Mouse (Mus musculus) right cerebral cortex, postnatal 36 days (tissue): ENCODE data around the gene Tprgl.
A peak's percentile ranks its signal among the peaks of the same experiment; 100 is the strongest.

Experiments used
- DNase-seq, 2 experiments: peaks; one replicate each; pipeline ENCODE4 v3.0.0; 2022; ENCODE audit warnings: low spot score in 2 of 2, mixed read lengths in 1 of 2

Gene Tprgl

DNA sequence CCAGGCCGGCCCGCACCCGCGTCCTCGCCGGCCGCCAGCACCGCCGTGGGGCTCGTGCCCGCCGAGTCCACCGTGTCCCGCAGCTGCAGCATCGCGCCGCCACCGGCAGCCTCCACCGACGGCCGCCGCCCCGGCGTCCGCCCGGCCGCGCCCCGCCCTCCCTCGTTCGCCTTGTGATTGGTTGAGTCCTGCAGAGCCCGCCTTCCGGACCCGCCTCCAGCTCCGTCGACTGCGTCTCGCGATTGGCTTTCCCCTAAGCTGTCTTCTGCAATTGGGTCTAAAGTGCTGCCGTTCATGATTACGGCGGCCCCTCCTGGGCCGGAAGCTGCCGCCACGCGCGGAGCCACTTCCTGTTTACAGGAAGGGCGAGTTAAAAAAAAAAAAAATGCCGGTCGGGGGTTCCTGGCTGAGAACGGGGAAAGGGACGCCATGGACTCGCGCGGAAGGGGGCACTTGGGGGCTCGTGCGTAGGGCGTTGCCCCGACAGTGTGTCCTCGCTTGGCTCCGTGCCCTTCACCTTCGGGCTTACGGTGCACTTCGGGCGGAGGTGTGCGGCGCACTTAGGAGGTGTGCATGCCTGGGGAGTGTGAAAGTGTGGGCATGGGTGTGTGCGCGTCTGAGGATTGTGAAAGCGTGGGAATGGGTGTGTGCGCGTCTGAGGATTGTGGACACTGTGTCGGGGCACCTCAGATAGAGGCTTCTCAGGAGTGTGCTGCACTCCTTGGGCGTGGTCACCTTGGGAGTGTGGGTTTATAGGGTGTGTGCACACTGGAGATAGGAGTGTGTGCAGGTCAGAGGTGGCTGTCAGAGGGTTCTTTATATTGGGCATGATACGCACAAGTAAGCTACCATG, at the start of gene Tprgl:
Gene Tprgl, minus strand, starts transcription at position 129 of the 853 bp plus-strand sequence.
- peak; percentile 96 for DNase-seq

GRCm38 (mm10) chr4:154209825-154210224, 49.4 kb upstream of the Tprgl start:
- DNase-seq = no peak

GRCm38 (mm10) chr4:154209054-154209453, 48.6 kb upstream of the Tprgl start:
- DNase-seq = no peak

DNA sequence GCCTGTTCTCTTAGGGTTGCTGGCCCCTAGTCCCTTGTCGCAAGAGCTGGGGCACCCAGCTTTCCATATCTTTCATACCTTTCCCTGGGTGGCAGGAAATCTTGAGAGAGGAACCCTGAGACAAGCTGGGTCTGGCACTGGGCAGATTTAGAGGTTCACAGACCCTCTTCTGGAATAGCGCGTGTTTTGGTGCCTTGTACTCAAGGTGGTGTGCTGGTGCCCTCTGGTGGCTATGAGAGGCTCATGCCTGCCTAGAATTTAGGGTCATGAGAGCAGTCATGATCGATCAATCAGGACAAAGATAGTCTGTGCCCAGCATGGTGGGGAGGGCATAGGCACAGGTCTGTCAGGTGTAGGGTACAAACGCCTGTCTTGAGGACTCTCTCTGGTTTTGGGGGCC, 46.8 kb upstream of the Tprgl start:
- DNase-seq = peak in 1 of 2 experiments; percentile 36

DNA sequence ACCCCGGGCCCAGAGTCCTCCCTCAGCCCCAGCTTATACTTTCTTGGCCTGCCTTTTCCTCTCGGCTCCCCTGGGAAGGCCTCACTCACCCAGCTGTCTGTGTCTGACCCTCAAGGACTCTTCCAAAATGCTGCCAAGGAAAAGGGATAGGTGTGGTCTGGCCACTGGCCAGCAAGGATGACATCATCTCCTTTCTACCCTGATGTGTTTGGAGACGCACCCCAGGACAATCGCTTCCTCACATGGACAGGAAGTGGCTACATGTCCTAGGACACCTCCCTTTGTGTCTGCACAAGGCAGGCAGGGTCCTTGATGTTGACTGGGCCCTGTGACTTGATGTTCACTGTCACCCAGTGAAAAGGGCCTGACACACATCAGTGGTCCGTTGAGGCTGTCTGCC, 44.9 kb upstream of the Tprgl start:
- DNase-seq = no peak

GRCm38 (mm10) chr4:154204532-154204931, 44.1 kb upstream of the Tprgl start:
- DNase-seq = no peak

GRCm38 (mm10) chr4:154201511-154201910, 41.0 kb upstream of the Tprgl start:
- DNase-seq = no peak

- no peak for DNase-seq
Observed at GRCm38 (mm10) chr4:154198377-154198961, 38.0 kb upstream of the Tprgl start.

- no peak for DNase-seq
Observed at GRCm38 (mm10) chr4:154197961-154198360, 37.5 kb upstream of the Tprgl start.

GRCm38 (mm10) chr4:154188948-154189347, 28.5 kb upstream of the Tprgl start:
- no peak for DNase-seq

- no peak for DNase-seq
Observed at GRCm38 (mm10) chr4:154186002-154186537, 25.6 kb upstream of the Tprgl start.

- no peak for DNase-seq
Observed at GRCm38 (mm10) chr4:154185001-154185400, 24.5 kb upstream of the Tprgl start.

- no peak for DNase-seq
Observed at GRCm38 (mm10) chr4:154183566-154183965, 23.1 kb upstream of the Tprgl start.

DNA sequence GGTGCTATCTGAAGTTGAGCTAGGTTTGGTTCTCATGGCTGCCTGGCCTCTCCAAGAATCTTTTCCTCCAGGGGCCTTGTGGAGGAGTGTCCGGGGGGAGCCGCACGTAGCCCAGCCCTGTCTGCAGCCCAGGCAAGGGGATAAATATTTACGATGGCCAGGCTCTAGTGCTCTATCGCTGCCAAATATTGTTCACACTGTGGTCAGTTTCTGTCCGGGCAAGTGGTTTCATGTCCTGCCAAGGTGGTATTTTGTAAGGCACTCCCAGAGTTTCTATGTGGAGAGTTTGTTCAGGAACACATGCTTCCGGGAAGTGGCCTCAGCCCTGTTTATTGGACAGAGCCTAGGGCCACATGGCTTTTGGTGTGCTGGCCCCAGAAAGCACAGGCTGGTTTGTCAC, 20.5 kb upstream of the Tprgl start:
- DNase-seq = no peak

GRCm38 (mm10) chr4:154177257-154177656, 16.8 kb upstream of the Tprgl start:
- no peak for DNase-seq

GRCm38 (mm10) chr4:154171931-154172604, 11.6 kb upstream of the Tprgl start:
- no peak for DNase-seq

- DNase-seq = no peak
Observed at GRCm38 (mm10) chr4:154171151-154171930, 10.9 kb upstream of the Tprgl start.

- DNase-seq = no peak
Observed at GRCm38 (mm10) chr4:154170506-154171150, 10.2 kb upstream of the Tprgl start, which contains the start of gene Megf6. Gene Megf6, plus strand, starts transcription at chr4:154170730.

GRCm38 (mm10) chr4:154170021-154170420, 9.6 kb upstream of the Tprgl start:
- no peak for DNase-seq

DNA sequence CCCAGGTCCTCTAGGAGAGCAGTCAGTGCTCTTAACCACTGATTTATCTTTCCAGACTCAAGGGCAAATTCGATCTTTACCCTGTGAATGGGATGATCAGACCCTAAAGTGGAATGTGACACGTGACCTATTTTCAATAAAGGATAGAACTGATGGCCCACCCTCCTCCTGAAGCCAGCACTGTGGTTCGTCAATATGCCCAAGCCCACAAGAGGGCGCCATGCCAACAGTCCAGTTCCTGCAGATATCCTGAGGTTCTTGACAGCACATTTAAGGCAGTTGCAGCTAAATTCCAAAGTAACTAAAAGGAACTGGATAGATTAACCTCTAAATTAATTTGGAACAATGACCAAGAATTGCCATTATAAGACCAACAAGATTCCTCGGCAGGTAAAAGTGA, 6.6 kb upstream of the Tprgl start:
- DNase-seq = no peak

DNA sequence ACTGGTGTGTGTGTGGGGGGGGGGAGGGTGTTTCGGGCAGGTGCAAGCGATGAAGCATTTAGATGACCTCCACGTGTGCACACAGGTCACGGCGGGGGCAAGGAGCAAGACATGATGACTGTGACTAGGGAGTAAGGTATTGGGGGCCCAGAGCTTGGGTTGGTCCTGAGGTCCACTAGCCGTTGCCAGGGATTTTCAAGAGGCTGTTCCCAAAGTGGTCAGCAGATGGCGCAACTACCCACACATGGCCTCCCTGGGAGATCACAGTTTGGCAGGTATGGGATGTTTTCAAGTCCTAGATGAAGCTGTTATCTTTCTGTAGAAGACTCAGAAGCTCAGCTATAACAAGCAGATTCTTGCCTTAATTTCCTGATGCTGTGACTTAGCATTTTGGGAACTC, 2.8 kb upstream of the Tprgl start:
- DNase-seq = no peak
